Mouse (Mus musculus) E14TG2a.4 (cell line): ENCODE results near the gene Cd3eap.

Experiments
- CTCF ChIP-seq: conservative IDR thresholded peaks from 2 replicates; pipeline ENCODE4 v1.5.1; 2014; ENCODE audit warnings: low read length
- NANOG ChIP-seq: IDR thresholded peaks from 2 replicates; pipeline ENCODE4 v1.6.1; 2014; ENCODE audit warnings: borderline replicate concordance, low read length, mixed read lengths
- POU5F1 ChIP-seq: IDR thresholded peaks from 2 replicates; pipeline ENCODE4 v1.6.1; 2014; ENCODE audit warnings: low read length, borderline replicate concordance

DNA sequence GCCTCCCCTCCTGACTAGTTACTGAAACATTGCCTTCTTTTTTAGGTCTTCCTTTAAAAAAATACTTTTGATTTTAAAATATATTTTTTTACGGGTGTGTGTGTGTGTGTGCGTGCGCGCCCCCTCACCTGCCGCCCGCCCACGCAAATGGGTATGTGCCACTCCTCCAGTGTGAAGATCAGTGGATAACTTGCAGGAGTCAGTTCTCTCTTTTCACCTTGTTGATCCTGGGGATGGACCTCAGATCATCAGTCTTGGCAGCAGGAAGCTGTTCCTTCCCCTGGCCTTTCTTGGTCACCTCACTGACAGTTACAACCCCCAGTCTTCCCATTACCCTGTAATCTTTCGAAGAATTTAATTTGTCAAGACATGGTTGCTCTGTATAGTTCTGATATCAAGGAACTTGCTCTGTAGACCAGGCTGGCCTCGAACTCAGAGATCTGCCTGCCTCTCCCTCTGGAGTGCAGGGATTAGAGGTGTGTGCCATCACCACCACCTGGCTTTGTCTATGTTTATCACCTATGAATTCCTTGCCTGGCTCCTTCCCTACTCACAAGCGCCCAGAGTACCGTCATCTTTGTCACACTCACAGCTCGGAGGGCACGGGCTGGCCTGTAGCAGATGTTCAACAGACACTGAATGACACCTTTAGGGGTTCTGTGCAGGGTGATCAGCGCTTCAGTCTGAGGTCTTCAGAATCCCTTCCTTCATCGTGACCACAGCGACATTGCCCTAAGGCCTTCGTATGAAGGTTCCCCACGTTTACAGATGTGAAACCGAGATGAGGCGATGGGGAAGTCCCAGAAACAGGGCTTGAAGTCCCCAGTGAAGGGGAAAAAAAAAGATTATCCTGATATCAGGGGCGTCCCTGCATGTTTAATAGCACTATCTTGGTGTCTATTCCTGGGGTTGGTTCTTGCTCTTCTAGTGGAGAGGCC, 33.8 kb downstream of the Cd3eap start:
- TF ChIP-seq CTCF (no peak), NANOG (no peak), POU5F1 (no peak)
